Mouse (Mus musculus): ENCODE measurements around the gene Ctc1. TPM values are rescaled to one million over a fixed set of nuclear protein-coding genes. Genes with fewer than 3 reads are reported as not detected.

Ctc1 gene
- polyA plus RNA-seq, 2 experiments from 2014 or later, result 8.7 to 14.6 TPM

- ATAC-seq, result no peak
Measured at GRCm38 (mm10) chr11:69050748-69051147, 35.0 kb downstream of the Ctc1 start.

DNA sequence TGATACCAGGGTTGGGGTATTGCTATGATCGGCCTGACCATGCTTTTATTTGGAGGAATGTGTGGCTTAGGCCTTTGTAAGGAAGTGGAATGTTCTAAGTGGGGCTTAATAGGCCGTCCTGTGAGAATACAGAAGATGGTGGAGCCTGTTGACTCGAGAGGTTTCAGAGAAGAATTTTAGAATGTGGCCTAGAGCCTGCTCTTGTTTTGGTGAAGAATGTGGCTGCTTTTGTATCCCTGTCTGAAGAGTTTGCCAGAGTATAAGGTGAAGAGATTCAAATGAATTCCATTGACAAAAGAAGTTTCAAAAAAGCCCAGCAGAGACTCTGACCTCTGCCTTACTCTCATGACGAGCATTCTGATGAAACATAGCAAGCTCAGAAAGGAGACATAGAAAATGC, 36.1 kb downstream of the Ctc1 start:
- ATAC-seq, result no peak

GRCm38 (mm10) chr11:69052824-69053421, 37.2 kb downstream of the Ctc1 start:
- ATAC-seq, result no peak

DNA sequence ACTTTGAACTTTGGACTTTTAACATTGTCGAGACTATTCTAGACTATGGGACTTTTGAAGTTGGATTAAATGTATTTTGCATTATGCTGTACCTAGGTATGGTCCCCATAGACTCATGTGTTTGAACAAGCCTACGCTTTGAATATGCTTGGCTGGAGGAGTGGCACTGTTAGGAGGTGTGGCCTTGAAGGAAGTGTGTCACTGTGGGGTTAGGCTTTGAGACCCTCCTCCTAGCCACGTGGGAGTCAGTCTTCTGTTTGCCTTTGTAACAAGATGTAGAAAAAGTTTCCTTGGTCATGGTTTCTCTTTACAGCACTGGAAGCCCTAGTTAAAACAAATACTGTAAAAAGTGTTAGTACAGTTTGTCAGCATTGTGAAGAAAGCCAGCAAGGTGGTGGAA, 38.1 kb downstream of the Ctc1 start:
- no peak for ATAC-seq

DNA sequence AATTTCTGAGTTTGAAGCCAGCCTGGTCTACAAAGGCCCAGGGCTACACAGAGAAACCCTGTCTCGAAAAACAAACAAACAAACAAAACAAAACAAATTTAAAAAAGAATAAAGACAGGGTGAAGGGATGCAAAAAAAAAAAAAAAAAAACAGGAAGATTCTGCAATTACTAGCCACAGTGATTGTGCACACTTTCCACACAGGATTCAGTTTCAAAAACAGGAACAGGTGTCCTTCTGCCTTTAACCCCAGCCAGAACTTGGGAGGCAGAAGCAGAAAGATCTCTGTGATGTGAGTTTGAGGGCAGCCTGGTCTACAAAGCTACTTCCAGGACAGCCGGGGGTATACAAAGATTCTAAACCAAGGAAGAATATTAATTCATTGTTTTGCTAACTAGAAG, 42.6 kb downstream of the Ctc1 start:
- ATAC-seq, result no peak

GRCm38 (mm10) chr11:69058729-69059356, 43.1 kb downstream of the Ctc1 start:
- ATAC-seq, result no peak

DNA sequence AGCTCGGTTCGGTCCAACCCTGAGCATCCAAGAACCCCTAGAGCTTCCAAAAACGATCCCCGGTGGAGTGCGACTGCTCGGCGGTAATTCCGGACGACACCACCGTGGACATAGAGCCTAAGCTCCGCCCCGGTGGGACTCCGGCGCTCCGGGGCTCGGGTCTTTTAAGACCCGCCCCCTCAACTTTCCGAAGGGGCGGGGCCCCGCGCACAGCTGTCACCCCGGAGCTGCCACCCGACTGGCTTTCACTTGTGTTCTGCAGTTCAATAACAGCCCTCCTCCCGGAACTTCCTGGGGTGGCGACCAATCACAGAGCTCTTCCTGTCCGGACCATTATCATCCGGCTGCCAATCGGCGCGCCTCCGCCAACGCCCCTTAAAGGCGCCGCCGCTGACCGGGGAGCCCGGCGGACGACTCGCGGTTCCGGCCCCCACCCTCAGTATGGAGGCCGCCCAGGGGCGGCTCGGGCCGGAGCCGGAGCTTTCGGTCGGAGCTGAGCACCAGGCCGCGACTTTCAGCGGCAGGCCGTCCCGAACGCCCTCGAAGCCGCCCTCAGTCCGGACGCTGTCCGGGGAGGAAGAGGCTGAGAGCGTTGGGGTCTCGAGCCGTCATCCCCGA, 43.8 kb downstream of the Ctc1 start, which contains the start of gene Borcs6:
Gene Borcs6, plus strand, starts transcription at position 361 of the 618 bp plus-strand sequence.
- ATAC-seq, result peak; percentile 94

- no peak for ATAC-seq
Measured at GRCm38 (mm10) chr11:69059975-69060411, 44.3 kb downstream of the Ctc1 start.

DNA sequence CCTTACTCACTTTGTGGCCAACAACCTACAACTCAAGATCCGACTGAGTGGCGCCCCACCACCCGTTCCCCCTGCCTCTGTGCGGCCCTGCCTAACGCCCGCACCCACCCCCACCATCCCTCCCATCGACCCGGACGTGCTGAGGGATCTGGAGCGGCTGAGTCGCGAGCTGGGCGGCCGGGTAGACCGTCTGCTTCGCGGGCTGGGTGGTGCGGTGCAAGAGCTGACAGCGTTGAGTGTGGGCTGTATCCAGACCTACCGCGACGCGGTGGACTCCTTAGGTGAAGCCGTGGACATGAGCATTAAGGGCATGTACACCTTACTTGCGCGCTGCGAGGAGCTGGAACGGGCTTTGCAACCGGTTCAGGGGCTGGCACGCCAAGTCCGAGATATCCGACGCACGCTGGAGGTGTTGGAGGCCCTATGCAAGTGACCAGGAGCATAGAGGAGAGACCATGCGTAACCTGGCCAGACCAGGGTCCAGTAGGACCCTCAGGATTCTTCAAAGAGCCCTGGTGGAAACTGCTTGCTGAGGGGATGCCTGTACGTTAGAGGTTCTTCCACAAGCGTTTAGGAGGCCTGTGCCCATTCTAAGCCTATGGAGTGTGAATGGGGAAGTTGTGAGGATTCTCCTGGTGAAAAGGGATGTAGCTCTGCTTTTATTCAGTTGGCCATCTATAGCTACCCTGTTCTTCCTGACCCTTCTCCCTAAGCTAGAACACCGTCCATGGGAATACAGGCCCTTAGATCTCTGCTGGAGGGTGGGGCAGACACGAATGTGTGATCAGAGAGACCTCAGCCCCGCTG, 44.9 kb downstream of the Ctc1 start:
- no peak for ATAC-seq

DNA sequence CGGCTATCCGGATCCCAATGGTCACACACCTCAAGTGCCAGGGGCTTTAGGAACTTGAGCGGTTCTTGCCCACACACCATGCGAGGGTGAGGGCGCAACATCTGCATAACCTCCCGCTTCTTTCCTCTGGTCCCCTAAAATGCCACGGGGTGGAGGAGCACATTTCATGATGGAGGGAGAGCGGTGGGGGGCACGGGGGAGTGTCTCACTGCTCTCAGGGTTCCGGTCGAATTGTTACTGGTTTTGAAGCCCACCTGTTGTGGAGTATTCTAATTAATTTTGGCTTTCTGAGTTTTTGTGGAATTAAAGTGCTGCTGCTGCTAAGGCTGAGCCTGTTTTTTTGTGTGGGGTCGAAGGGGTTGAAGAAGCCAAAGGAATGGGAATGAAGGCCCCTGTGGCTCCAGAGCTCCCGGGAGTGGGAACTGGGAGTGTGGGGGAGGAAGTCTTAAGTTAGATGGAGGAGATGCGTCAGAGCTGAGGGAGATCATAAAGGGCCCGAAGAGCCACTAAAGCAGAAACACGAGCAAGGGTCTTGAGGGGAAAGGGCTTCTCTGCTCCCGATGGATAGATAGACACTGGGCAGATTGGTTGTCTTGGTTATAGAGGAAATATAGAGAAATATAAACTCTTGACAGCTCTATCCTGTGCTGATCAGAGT, 45.7 kb downstream of the Ctc1 start:
- no peak for ATAC-seq

- no peak for ATAC-seq
Measured at GRCm38 (mm10) chr11:69062194-69062760, 46.6 kb downstream of the Ctc1 start.

DNA sequence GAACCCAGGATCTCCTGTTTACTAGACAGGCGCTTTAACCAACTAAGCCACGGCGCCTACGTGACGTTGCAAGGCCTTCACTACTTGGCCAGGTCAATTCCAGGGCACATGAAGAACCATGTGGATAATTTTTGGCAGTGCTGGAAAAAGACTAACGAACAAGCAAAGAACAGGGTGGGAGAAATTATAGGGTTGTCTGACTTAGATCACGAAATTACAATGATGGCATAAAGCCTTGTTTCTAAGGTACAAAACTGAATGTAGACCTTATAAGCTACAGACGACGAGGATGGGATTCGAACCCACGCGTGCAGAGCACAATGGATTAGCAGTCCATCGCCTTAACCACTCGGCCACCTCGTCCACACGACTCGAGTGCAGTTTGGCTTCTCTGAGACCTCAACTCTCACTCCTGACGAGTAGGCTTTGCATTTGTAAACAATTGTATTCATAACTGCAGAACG, 47.1 kb downstream of the Ctc1 start:
- ATAC-seq, result peak; percentile 30

- ATAC-seq, result no peak
Measured at GRCm38 (mm10) chr11:69063413-69064201, 47.9 kb downstream of the Ctc1 start.

GRCm38 (mm10) chr11:69064259-69065133, 48.8 kb downstream of the Ctc1 start:
- no peak for ATAC-seq

DNA sequence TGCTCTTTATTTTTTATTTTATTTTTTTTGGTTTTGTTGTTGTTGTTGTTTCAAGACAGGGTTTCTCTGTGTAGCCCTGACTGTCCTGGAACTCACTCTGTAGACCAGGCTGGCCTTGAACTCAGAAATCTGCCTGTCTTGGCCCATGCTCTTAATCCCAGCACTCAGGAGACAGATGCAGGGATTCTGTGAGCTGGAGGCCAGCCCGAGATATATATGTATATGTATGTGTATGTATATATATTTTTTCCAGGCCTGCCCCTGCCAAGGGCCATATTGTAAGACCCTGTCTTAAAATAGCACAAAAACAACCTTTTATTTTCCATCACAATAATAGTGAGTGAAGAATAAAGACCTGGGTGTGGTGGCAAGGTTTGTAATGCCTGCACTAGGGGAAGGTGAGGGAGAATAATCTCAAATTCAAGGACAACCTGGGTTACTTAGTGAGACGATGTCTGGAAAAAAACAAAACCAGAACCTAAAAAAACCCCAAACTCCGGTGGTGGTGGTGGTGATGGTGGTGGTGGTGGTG, 49.7 kb downstream of the Ctc1 start:
- no peak for ATAC-seq

DNA sequence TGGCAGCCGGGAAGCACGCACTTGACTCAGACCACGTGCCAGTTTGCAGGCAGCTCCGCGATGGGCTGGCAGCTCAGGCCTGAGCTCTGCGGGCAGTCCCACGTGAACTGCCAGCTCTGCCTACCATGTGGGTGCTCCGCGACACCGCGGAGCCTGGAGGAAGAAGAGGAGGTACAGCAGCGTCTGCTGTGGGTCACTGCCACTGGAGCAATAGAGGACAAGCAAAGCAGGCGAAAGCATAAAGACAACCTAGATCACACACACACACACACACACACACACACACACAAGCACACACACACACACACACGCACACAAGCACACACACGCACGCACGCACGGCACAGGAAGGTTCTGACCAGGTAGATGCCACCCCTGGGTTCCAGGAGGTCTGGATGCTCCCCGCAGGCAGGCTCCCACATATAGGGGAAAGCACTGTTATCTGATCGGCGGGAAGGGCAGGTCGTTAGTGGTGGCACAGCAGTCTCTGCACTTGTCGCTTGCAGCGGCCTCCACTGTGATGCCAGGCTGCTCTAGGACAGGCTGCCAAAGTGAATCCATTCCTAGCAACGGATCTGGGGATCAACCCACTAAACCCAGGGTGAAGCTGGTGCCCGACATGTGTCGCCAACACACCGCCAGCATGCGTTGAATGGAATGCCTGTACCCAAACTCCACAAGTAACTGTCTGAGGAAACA, 50.6 kb downstream of the Ctc1 start:
- no peak for ATAC-seq

DNA sequence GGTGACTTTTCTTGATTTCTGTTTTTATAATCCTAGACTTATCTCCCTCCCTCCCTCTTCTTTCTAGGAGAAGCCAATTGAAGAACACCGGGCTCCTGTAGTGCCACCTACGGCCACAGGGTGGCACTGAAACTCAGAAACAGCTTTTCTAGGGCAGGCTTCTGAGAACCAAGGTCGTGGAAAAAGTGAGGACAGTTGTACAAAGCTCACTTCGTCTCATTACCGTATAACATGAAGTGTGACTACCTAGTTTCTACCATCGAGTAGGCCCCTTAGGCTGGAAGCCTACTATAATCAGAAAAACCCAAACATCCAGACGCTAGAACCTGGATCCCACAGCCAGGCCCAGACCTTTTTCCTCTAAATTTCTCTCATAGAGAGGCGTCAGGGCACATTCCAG, 51.2 kb downstream of the Ctc1 start:
- ATAC-seq, result no peak

- ATAC-seq, result no peak
Measured at GRCm38 (mm10) chr11:69067601-69068000, 51.9 kb downstream of the Ctc1 start.

DNA sequence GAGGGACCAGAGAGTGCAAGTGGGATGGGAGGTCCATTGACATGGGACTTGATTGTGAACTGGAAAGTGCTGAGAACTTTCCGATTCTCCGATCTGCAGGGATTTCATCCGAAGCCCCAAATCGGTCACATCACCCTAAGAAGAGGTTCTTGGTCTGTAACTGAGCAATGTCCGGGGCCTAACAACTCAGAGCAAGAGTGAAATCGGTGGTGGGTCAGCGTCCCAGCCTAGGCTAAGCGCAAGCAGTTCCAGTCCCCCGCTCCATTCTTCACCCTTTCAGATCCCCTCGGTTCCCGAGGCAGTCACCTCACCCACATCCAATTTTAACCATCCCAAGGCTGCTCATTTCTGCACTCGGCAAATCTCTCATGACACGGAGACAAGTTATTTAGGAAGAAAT, 54.4 kb downstream of the Ctc1 start:
- ATAC-seq, result no peak

Data from activated CD4-positive, CD25-positive, alpha-beta regulatory T cell, adult 4 months (primary cell).